Mouse (Mus musculus) small intestine, adult 2 months (tissue): ENCODE measurements around the gene Olfr544. TPM values are rescaled to one million over a fixed set of nuclear protein-coding genes. Genes with fewer than 3 reads are reported as not detected.
"Not testable (repeated sequence)": the region's sequence is repeated elsewhere in the genome, so short reads cannot be mapped to it uniquely, and the experiment has no call there.

Source experiments
- H3K27ac ChIP-seq: fragments of 200-500 bp; 2 replicates; pipeline ENCODE4 v1.5.1; 2012; ENCODE audit warnings: low read depth, low read length, control low read depth, inconsistent platforms; ENCODE audit not compliant: insufficient read depth
- H3K27me3 ChIP-seq: fragments of 200-500 bp; 2 replicates; pipeline ENCODE4 v1.6.1; 2012; ENCODE audit warnings: mild to moderate bottlenecking, moderate library complexity, low read length, inconsistent platforms; ENCODE audit not compliant: control insufficient read depth, insufficient read depth
- H3K36me3 ChIP-seq: fragments of 200-500 bp; 2 replicates; pipeline ENCODE4 v1.6.1; 2012; ENCODE audit warnings: mild to moderate bottlenecking, low read length, control low read depth, inconsistent platforms; ENCODE audit not compliant: control insufficient read depth, insufficient read depth
- H3K4me1 ChIP-seq: fragments of 200-500 bp; 2 replicates; pipeline ENCODE4 v1.6.1; 2012; ENCODE audit warnings: low read length, inconsistent platforms, mixed read lengths; ENCODE audit not compliant: control insufficient read depth, insufficient read depth, insufficient read length
- H3K4me3 ChIP-seq: fragments of 200-500 bp; 2 replicates; pipeline ENCODE4 v1.5.1; 2012; ENCODE audit warnings: low read depth, mild to moderate bottlenecking, control low read depth, inconsistent platforms, low read length, moderate library complexity
- CTCF ChIP-seq: fragments of 200-500 bp; IDR thresholded peaks from 2 replicates; pipeline ENCODE4 v1.5.1; 2012; ENCODE audit warnings: low read depth, mild to moderate bottlenecking, control low read depth, inconsistent platforms, low read length, moderate library complexity, mixed read lengths; ENCODE audit not compliant: insufficient replicate concordance, insufficient read length; ENCODE audit errors: extremely low read depth
- POLR2A ChIP-seq: fragments of 200-500 bp; IDR thresholded peaks from 2 replicates; pipeline ENCODE4 v1.6.1; 2012; ENCODE audit warnings: low read depth, mild to moderate bottlenecking, control low read depth, inconsistent platforms, low read length, moderate library complexity
- WGBS: fragments of 180-500 bp; shearing (Covaris S2); methylation state at CpG from one replicate; pipeline ENCODE4 v1.1.7; 2018; 5-methylcytosine and 5-hydroxymethylcytosine counted together
- polyA plus RNA-seq: library from polyadenylated mRNA; depleted of rRNA; stranded (reverse); fragments of >200 nt; gene quantifications from 2 replicates; pipeline ENCODE4 v1.2.3, GENCODE M21; 2012

The Olfr544 gene
- polyA plus RNA-seq, 1 experiment: not detected

- no peaks in the 10 kb centered on the region for H3K27me3 ChIP-seq
- H3K4me1 ChIP-seq: no peaks in the 10 kb centered on the region
- WGBS: 33% methylated on average over 1 of the region's 1 CpGs
- TF ChIP-seq POLR2A: no peak
- no peak for TF ChIP-seq CTCF
- H3K27ac ChIP-seq: no peak overlapping the region
- H3K36me3 ChIP-seq: no peaks in the 10 kb centered on the region
- H3K4me3 ChIP-seq: no peak overlapping the region
Observed at GRCm38 (mm10) chr7:102486105-102486504, 2.0 kb downstream of the Olfr544 start.

- H3K27me3 ChIP-seq, H3K36me3 ChIP-seq, H3K27ac ChIP-seq, H3K4me1 ChIP-seq, H3K4me3 ChIP-seq: not testable (repeated sequence)
- WGBS: 56% methylated on average over 8 of the region's 8 CpGs
Observed at GRCm38 (mm10) chr7:102484766-102485165, 3.3 kb downstream of the Olfr544 start.

GRCm38 (mm10) chr7:102483665-102484064, 4.4 kb downstream of the Olfr544 start:
- H3K36me3 ChIP-seq: no peaks in the 10 kb centered on the region
- H3K27ac ChIP-seq: no peak overlapping the region
- H3K27me3 ChIP-seq: no peaks in the 10 kb centered on the region
- TF ChIP-seq CTCF (no peak), POLR2A (no peak)
- no peak overlapping the region for H3K4me3 ChIP-seq
- peaks cover 6% of the 10 kb centered on the region; the same call in 1 of the 2 replicates for H3K4me1 ChIP-seq
- 79% methylated on average over 2 of the region's 2 CpGs for WGBS

GRCm38 (mm10) chr7:102481579-102481978, 6.5 kb downstream of the Olfr544 start, which contains the start of gene Olfr543:
Gene Olfr543, minus strand, starts transcription at chr7:102481679.
- Histone ChIP-seq H3K4me1 (peaks cover 6% of the 10 kb centered on the region; the same call in 1 of the 2 replicates), H3K27ac (no peak within 1 kb of the TSS), H3K4me3 (no peak within 1 kb of the TSS), H3K27me3 (no peaks in the 10 kb centered on the region), H3K36me3 (no peaks in the 10 kb centered on the region)
- WGBS: 92% methylated on average over 4 of the region's 4 CpGs
- no peak for TF ChIP-seq CTCF
- TF ChIP-seq POLR2A: no peak

- H3K27ac ChIP-seq: no peak overlapping the region
- H3K36me3 ChIP-seq: no peaks in the 10 kb centered on the region
- no peak overlapping the region for H3K4me3 ChIP-seq
- TF ChIP-seq CTCF: no peak
- TF ChIP-seq POLR2A: no peak
- no peaks in the 10 kb centered on the region for H3K27me3 ChIP-seq
- 64% methylated on average over 4 of the region's 4 CpGs for WGBS
- peaks cover 6% of the 10 kb centered on the region; the same call in 1 of the 2 replicates for H3K4me1 ChIP-seq
Observed at GRCm38 (mm10) chr7:102480821-102481220, 7.3 kb downstream of the Olfr544 start.

- Histone ChIP-seq H3K4me1 (peaks cover 6% of the 10 kb centered on the region; the same call in 1 of the 2 replicates), H3K27ac (no peak overlapping the region), H3K36me3 (no peaks in the 10 kb centered on the region), H3K27me3 (no peaks in the 10 kb centered on the region), H3K4me3 (no peak overlapping the region)
- WGBS: 28% methylated on average over 5 of the region's 5 CpGs
- TF ChIP-seq CTCF (no peak), POLR2A (no peak)
Observed at GRCm38 (mm10) chr7:102479368-102480078, 8.6 kb downstream of the Olfr544 start.

- H3K4me1 ChIP-seq: peaks cover 6% of the 10 kb centered on the region; the same call in 1 of the 2 replicates
- H3K27me3 ChIP-seq: no peaks in the 10 kb centered on the region
- no peak overlapping the region for H3K27ac ChIP-seq
- WGBS: 47% methylated on average over 3 of the region's 3 CpGs
- no peak overlapping the region for H3K4me3 ChIP-seq
- TF ChIP-seq POLR2A (no peak), CTCF (no peak)
- H3K36me3 ChIP-seq: no peaks in the 10 kb centered on the region
Observed at GRCm38 (mm10) chr7:102478926-102479325, 9.2 kb downstream of the Olfr544 start.
